Mouse (Mus musculus) CH12F3 (cell line): Measurements from ENCODE around the gene Ctrb1.

ENCODE experiments used
- in situ Hi-C: fragments of 300-500 bp; cut with MboI; formaldehyde crosslinking; loops from 2 replicates; pipeline ENCODE4 v1.14.3; 2020; ENCODE audit warnings: low sequenced_read_pairs

Ctrb1 gene

GRCm38 (mm10) chr8:111717866-111718265 is 27.1 kb upstream of the Ctrb1 start:
- in situ Hi-C loops, result no loop called here

GRCm38 (mm10) chr8:111717488-111717792 is 26.6 kb upstream of the Ctrb1 start:
- in situ Hi-C loops, result no loop called here

- in situ Hi-C loops, result no loop called here
These were observed 26.0 kb upstream of the Ctrb1 start for GRCm38 (mm10) chr8:111716603-111717487.

DNA sequence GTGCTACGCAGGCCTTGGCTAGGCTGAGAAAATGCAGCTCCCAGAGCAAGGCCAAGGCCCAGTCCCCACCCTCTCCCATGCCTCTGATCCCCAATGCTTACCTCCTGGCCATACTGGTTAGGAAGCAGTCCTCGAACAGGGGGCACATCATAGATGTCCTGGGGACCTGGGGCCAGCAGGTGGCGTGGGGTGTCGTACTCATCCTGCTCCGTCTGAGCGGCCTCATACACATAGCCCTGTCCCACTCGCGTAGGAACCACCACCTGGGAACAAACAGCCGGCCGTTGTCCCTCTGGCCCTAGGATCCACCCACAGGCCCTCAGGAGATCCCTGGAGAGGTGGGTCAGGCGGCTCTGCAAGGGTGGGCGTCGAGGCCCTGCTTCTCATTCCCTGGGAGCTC is 24.7 kb upstream of the Ctrb1 start:
- in situ Hi-C loops, result no loop called here

DNA sequence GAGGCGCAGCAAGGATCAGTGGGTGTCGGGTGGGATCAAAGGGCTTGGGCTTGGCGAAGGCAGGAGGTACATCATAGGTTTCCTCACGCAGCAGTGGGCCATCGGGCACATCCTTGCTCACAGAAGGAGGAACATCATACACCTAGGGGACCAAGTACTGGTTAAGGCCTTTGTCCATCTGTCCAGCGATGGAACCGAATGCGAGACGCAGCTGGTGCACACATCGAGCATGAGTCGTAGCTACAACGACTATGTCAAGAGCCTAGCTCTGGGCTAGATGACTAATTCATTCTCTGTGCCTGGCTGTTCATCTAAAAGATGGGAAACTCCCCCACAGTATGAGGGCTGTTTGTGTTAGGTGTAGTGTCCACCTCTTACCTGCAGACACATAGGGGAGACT is 23.5 kb upstream of the Ctrb1 start:
- in situ Hi-C loops, result no loop called here

DNA sequence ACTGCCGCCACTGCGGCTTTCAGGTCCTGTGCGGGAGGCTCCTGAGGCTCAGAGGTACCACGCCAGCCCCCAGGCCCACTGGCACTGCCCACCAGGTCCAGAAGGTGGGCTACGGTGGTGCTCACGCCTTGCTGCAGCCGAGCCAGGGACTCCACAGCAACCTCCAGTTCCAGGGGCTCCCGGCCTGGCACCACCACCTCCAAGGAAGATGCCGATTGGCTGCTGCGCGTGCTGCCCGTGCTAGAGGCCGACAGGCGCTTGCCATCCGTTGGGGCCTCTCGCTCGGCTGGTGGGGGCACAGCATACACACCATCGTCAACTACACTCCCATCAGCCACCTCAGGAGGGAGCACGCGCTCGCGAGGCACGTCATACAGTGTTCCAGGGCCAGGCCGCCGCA is 23.0 kb upstream of the Ctrb1 start:
- in situ Hi-C loops, result no loop called here

GRCm38 (mm10) chr8:111713291-111713690 is 22.5 kb upstream of the Ctrb1 start:
- in situ Hi-C loops, result no loop called here

- in situ Hi-C loops, result no loop called here
These were observed 21.8 kb upstream of the Ctrb1 start for GRCm38 (mm10) chr8:111712588-111712987.

DNA sequence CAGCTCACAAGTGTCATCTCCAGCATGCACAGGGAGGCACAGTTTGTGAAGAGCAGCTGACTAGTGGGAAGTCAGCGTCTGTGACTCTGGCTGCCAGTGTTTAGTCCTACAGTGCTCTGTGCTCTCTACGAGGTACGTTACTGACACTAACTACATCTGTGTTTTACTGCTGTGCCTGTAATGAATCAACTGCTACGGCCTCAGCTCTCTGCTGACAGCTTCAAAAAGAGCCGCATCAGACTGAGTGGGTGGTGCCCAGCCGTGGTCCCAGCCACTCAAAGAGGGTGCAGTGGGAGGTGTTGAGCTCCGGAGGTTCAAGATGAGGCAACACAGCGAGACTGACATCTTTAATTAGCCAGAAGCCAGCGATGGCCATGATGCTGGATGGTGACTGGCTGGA is 21.3 kb upstream of the Ctrb1 start:
- in situ Hi-C loops, result no loop called here

- in situ Hi-C loops, result no loop called here
These were observed 20.1 kb upstream of the Ctrb1 start for GRCm38 (mm10) chr8:111710777-111711485.

GRCm38 (mm10) chr8:111709223-111709622 is 18.4 kb upstream of the Ctrb1 start:
- in situ Hi-C loops, result no loop called here

GRCm38 (mm10) chr8:111708265-111708664 is 17.5 kb upstream of the Ctrb1 start:
- in situ Hi-C loops, result no loop called here

- in situ Hi-C loops, result no loop called here
These were observed 14.9 kb upstream of the Ctrb1 start for GRCm38 (mm10) chr8:111705699-111706098.

- in situ Hi-C loops, result no loop called here
These were observed 14.4 kb upstream of the Ctrb1 start for GRCm38 (mm10) chr8:111705222-111705621.

DNA sequence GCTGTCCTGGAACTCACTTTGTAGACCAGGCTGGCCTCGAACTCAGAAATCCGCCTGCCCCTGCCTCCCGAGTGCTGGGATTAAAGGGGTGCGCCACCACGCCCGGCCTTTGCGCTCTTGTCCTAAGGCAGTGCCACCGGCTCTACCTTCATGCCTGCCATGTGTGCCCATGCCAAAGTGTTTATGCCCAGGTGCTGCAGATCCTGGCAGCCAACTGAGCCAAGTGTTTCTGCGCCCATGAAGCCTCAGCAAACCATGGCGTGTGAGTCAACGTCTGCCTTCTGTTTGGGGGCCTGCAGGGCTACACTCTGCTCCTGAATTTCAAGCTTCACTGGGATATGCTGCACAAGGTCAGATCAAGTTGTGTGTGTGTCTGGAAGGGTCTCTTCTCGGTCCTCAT is 13.8 kb upstream of the Ctrb1 start:
- in situ Hi-C loops, result no loop called here

DNA sequence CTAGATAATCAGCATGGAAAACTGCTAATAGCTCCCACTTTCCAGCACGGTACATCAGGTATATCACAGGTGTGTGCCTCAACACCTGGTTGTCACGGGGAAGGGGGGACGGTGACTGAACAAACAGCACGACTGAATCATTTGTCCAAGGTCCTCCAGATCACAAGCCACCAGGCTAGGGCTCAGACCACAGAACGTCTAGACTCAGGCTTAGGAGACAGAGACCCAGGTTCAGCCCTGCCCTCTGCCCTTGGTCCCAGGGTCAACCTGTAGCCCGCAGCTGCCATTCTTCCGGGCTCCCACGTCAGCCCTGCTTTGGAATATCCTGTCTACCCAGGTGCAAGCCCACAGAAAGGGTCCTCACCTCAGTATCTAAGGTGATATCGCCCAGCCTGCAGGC is 10.6 kb upstream of the Ctrb1 start:
- in situ Hi-C loops, result no loop called here

DNA sequence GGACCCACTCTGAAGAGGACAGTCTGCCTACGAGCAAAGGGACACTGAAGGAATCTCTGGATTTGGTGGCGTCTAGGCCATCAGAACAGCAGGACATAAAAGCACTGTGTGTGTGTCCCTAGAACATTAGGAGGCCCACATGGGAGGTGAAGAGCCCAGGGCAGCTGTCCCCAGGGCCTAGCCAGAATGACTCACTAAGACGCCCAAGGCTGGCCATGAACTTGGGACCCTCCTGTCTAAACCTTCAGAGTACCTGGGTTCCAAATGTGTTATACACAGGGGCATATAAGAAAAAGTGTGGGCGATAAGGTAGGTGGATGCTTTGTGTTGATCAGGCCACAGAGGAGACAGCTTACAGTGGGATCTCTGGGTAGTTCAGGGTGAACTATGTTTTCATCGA is 9.9 kb upstream of the Ctrb1 start:
- in situ Hi-C loops, result no loop called here

- in situ Hi-C loops, result no loop called here
These were observed 9.4 kb upstream of the Ctrb1 start for GRCm38 (mm10) chr8:111700201-111700600.

GRCm38 (mm10) chr8:111699035-111699434 is 8.2 kb upstream of the Ctrb1 start:
- in situ Hi-C loops, result no loop called here

DNA sequence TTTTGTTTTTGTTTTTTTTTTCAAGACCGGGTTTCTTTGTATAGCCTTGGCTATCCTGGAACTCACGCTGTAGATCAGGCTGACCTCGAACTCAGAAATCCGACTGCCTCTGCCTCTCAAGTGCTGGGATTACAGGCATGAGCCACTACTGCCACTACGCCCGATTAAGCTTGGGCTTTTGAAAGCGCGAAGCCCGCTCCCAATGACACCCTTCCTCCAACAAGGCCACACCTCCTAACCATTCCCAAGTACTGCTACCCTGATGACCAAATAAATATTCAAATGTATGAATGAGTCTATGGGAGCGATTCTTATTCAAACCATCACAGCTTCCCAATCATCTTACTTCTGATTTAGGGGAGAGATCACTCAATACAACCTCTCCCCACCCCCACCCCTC is 6.8 kb upstream of the Ctrb1 start:
- in situ Hi-C loops, result no loop called here

- in situ Hi-C loops, result no loop called here
These were observed 4.6 kb upstream of the Ctrb1 start for GRCm38 (mm10) chr8:111695441-111695840.

- in situ Hi-C loops, result no loop called here
These were observed 2.5 kb upstream of the Ctrb1 start for GRCm38 (mm10) chr8:111693261-111693741.
